Mouse (Mus musculus): ENCODE results near the gene Nipa2. TPM values are rescaled to one million over a fixed set of nuclear protein-coding genes. Genes with fewer than 3 reads are reported as not detected.
"Not testable (repeated sequence)": the region's sequence is repeated elsewhere in the genome, so short reads cannot be mapped to it uniquely, and the experiment has no call there.

Nipa2 gene
- total RNA-seq, 1 experiment from 2014 or later: 51.9 TPM

- no peak for DNase-seq
These were observed 27.3 kb downstream of the Nipa2 start for GRCm38 (mm10) chr7:55935025-55935424.

GRCm38 (mm10) chr7:55928649-55929048 is 33.6 kb downstream of the Nipa2 start:
- DNase-seq: no peak

- no peak for DNase-seq
These were observed 35.0 kb downstream of the Nipa2 start for GRCm38 (mm10) chr7:55927262-55927661.

- DNase-seq: not testable (repeated sequence)
These were observed 43.9 kb downstream of the Nipa2 start for GRCm38 (mm10) chr7:55918365-55918764.

GRCm38 (mm10) chr7:55912118-55912517 is 50.2 kb downstream of the Nipa2 start:
- no peak for DNase-seq

- no peak for DNase-seq
These were observed 50.9 kb downstream of the Nipa2 start for GRCm38 (mm10) chr7:55911371-55911770.

- no peak for DNase-seq
These were observed 51.9 kb downstream of the Nipa2 start for GRCm38 (mm10) chr7:55910356-55910755.

GRCm38 (mm10) chr7:55909519-55909918 is 52.8 kb downstream of the Nipa2 start:
- no peak for DNase-seq

- DNase-seq: no peak
These were observed 56.8 kb downstream of the Nipa2 start for GRCm38 (mm10) chr7:55905449-55905848.

- DNase-seq: no peak
These were observed 58.5 kb downstream of the Nipa2 start for GRCm38 (mm10) chr7:55903766-55904165.

- no peak for DNase-seq
These were observed 70.5 kb downstream of the Nipa2 start for GRCm38 (mm10) chr7:55891797-55892196.

- DNase-seq: no peak
These were observed 71.5 kb downstream of the Nipa2 start for GRCm38 (mm10) chr7:55890731-55891130.

- no peak for DNase-seq
These were observed 72.3 kb downstream of the Nipa2 start for GRCm38 (mm10) chr7:55889996-55890395.

GRCm38 (mm10) chr7:55888603-55889002 is 73.7 kb downstream of the Nipa2 start:
- no peak for DNase-seq

Other genes starting within 250 kb of the Nipa2 start
- gene Siglech, start 194.3 kb downstream of the Nipa2 start, total RNA-seq (2021): 0.30 and 0.62 TPM in 2 replicates
- 19.1 and 30.5 TPM in 2 replicates for gene Tubgcp5, start 168.3 kb downstream of the Nipa2 start, total RNA-seq (2021)
- gene Cyfip1, start 120.7 kb downstream of the Nipa2 start, total RNA-seq (2021): 93.9 and 108 TPM in 2 replicates
- 5.1 and 7.6 TPM in 2 replicates for gene Nipa1, start 57.5 kb upstream of the Nipa2 start, total RNA-seq (2021)
- 64.1 and 74.7 TPM in 2 replicates for gene Herc2, start 87.7 kb upstream of the Nipa2 start, total RNA-seq (2021)

Data from adrenal gland, postnatal 25 days (tissue).